Mouse (Mus musculus) heart, embryonic 10.5 days (tissue): Measurements from ENCODE around the gene Inhbc. TPM values are rescaled to one million over a fixed set of nuclear protein-coding genes. Genes with fewer than 3 reads are reported as not detected.
"Not testable (repeated sequence)": the region's sequence is repeated elsewhere in the genome, so short reads cannot be mapped to it uniquely, and the experiment has no call there.

Source experiments
- DNase-seq: peaks from one replicate; pipeline ENCODE4 v3.0.0-alpha.2; 2017; ENCODE audit warnings: low spot score
- H3K27ac ChIP-seq: fragments of 300-500 bp; sonication (generic); 2 replicates; pipeline ENCODE4 v1.5.1; 2016; ENCODE audit warnings: mild to moderate bottlenecking
- H3K27me3 ChIP-seq: fragments of 300-500 bp; sonication (generic); 2 replicates; pipeline ENCODE4 v1.6.1; 2016; ENCODE audit warnings: mild to moderate bottlenecking; ENCODE audit not compliant: poor library complexity, insufficient read depth, severe bottlenecking
- H3K36me3 ChIP-seq: fragments of 300-500 bp; sonication (generic); 2 replicates; pipeline ENCODE4 v1.6.1; 2016; ENCODE audit warnings: mild to moderate bottlenecking, moderate library complexity
- H3K4me1 ChIP-seq: fragments of 300-500 bp; sonication (generic); 2 replicates; pipeline ENCODE4 v1.6.1; 2016; ENCODE audit warnings: mild to moderate bottlenecking
- H3K4me3 ChIP-seq: fragments of 300-500 bp; sonication (generic); 2 replicates; pipeline ENCODE4 v1.5.1; 2016; ENCODE audit warnings: mild to moderate bottlenecking, moderate library complexity
- H3K9me3 ChIP-seq: fragments of 300-500 bp; sonication (generic); 2 replicates; pipeline ENCODE4 v1.6.1; 2016; ENCODE audit warnings: mild to moderate bottlenecking, moderate library complexity
- WGBS: fragments of 180-500 bp; shearing (Covaris S2); methylation state at CpG from one replicate; pipeline ENCODE4 v1.1.7; 2016; 5-methylcytosine and 5-hydroxymethylcytosine counted together
- polyA plus RNA-seq: library from polyadenylated mRNA; unstranded; fragments of >200 nt; fragmentation: Nextera tagmentation; extraction: Ambion mirVana; gene quantifications from 2 replicates; pipeline ENCODE4 v1.2.1, GENCODE M21; 2016

The Inhbc gene
- polyA plus RNA-seq, 1 experiment from 2014 or later = 0.31 TPM

- Histone ChIP-seq H3K4me3 (no peak overlapping the region), H3K36me3 (no peaks in the 10 kb centered on the region), H3K27me3 (peaks cover 24% of the 10 kb centered on the region), H3K4me1 (peaks cover 9% of the 10 kb centered on the region; the same call in 1 of the 2 replicates), H3K27ac (no peak overlapping the region), H3K9me3 (no peaks in the 10 kb centered on the region)
- no peak for DNase-seq
- 50% methylated on average over 4 of the region's 4 CpGs for WGBS
Observed at GRCm38 (mm10) chr10:127318009-127318408, 52.2 kb downstream of the Inhbc start.

GRCm38 (mm10) chr10:127317277-127317676 lies 53.0 kb downstream of the Inhbc start:
- Histone ChIP-seq H3K27ac (no peak overlapping the region), H3K4me1 (0 out of 2 replicates have a peak, but pooled peaks cover 3% of the 10 kb centered on the region)
- WGBS = 78% methylated on average over 2 of the region's 2 CpGs

GRCm38 (mm10) chr10:127314950-127315349 lies 55.3 kb downstream of the Inhbc start:
- not testable (repeated sequence) for H3K4me1 ChIP-seq, H3K36me3 ChIP-seq, H3K27me3 ChIP-seq, H3K9me3 ChIP-seq, DNase-seq, H3K27ac ChIP-seq, H3K4me3 ChIP-seq
- 62% methylated on average over 1 of the region's 1 CpGs for WGBS

More at GRCm38 (mm10) chr10:127317277-127317676, 53.0 kb downstream of the Inhbc start:
- H3K9me3 ChIP-seq = no peaks in the 10 kb centered on the region
- H3K27me3 ChIP-seq = peaks cover 17% of the 10 kb centered on the region
- no peak for DNase-seq
- H3K4me3 ChIP-seq = no peak overlapping the region
- H3K36me3 ChIP-seq = no peaks in the 10 kb centered on the region

- peaks cover 16% of the 10 kb centered on the region for H3K36me3 ChIP-seq
- DNase-seq, H3K4me3 ChIP-seq, H3K4me1 ChIP-seq, H3K27ac ChIP-seq, H3K9me3 ChIP-seq, H3K27me3 ChIP-seq: not testable (repeated sequence)
- 86% methylated on average over 5 of the region's 5 CpGs for WGBS
Observed at GRCm38 (mm10) chr10:127313516-127313915, 56.7 kb downstream of the Inhbc start.

- WGBS = 72% methylated on average over 4 of the region's 4 CpGs
- H3K36me3 ChIP-seq = peaks cover 22% of the 10 kb centered on the region
- H3K27ac ChIP-seq = no peak overlapping the region
- H3K4me3 ChIP-seq = no peak overlapping the region
- no peaks in the 10 kb centered on the region for H3K9me3 ChIP-seq
- H3K4me1 ChIP-seq = peaks cover 10% of the 10 kb centered on the region
- no peaks in the 10 kb centered on the region; the same call in 1 of the 2 replicates for H3K27me3 ChIP-seq
- DNase-seq = no peak
Observed at GRCm38 (mm10) chr10:127312858-127313257, 57.4 kb downstream of the Inhbc start.

- Histone ChIP-seq H3K9me3 (no peaks in the 10 kb centered on the region), H3K27me3 (no peaks in the 10 kb centered on the region), H3K4me3 (peak overlapping the region; percentile 77), H3K4me1 (peaks cover 10% of the 10 kb centered on the region), H3K27ac (peak overlapping the region; percentile 91), H3K36me3 (peaks cover 28% of the 10 kb centered on the region)
- WGBS = 2% methylated on average over 4 of the region's 4 CpGs
- DNase-seq = peak; percentile 92
Observed at GRCm38 (mm10) chr10:127312356-127312676, 57.9 kb downstream of the Inhbc start.

GRCm38 (mm10) chr10:127311476-127312355 lies 58.5 kb downstream of the Inhbc start, which contains the start of gene Mars:
Mars (minus strand) TSS chr10:127311786.
- DNase-seq = peak; percentile 97
- H3K4me1 ChIP-seq = peaks cover 10% of the 10 kb centered on the region
- no peaks in the 10 kb centered on the region for H3K27me3 ChIP-seq
- no peaks in the 10 kb centered on the region for H3K9me3 ChIP-seq
- peak within 1 kb of the TSS; percentile 91 for H3K27ac ChIP-seq
- peaks cover 34% of the 10 kb centered on the region for H3K36me3 ChIP-seq
- H3K4me3 ChIP-seq = peak within 1 kb of the TSS; percentile 77
- under 1% methylated on average over 65 of the region's 65 CpGs for WGBS

- Histone ChIP-seq H3K9me3 (no peaks in the 10 kb centered on the region), H3K36me3 (peaks cover 43% of the 10 kb centered on the region), H3K27ac (peak overlapping the region; percentile 91), H3K4me1 (peaks cover 10% of the 10 kb centered on the region), H3K4me3 (peak overlapping the region; percentile 77), H3K27me3 (no peaks in the 10 kb centered on the region)
- 35% methylated on average over 23 of the region's 23 CpGs for WGBS
- peak; percentile 85 for DNase-seq
Observed at GRCm38 (mm10) chr10:127310523-127311475, 59.4 kb downstream of the Inhbc start.

GRCm38 (mm10) chr10:127309167-127309566 lies 61.1 kb downstream of the Inhbc start:
- not testable (repeated sequence) for H3K4me3 ChIP-seq, H3K27me3 ChIP-seq, H3K27ac ChIP-seq, H3K9me3 ChIP-seq, H3K4me1 ChIP-seq, DNase-seq
- WGBS = 83% methylated on average over 3 of the region's 3 CpGs
- H3K36me3 ChIP-seq = peaks cover 59% of the 10 kb centered on the region

Other genes starting within 250 kb of the Inhbc start
- gene Os9, start 249.3 kb downstream of the Inhbc start, polyA plus RNA-seq = 44.4 and 48.8 TPM in 2 replicates
- gene B4galnt1, start 205.2 kb downstream of the Inhbc start, polyA plus RNA-seq = 1.5 and 3.6 TPM in 2 replicates
- gene Slc26a10, start 189.8 kb downstream of the Inhbc start, polyA plus RNA-seq = 9.2 and 12.9 TPM in 2 replicates
- 21.4 and 28.8 TPM in 2 replicates for gene Arhgef25, start 180.3 kb downstream of the Inhbc start, polyA plus RNA-seq
- 78.4 and 91.4 TPM in 2 replicates for gene Dtx3, start 174.7 kb downstream of the Inhbc start, polyA plus RNA-seq
- 27.9 and 29.3 TPM in 2 replicates for gene Pip4k2c, start 158.8 kb downstream of the Inhbc start, polyA plus RNA-seq
- gene Kif5a, start 107.1 kb downstream of the Inhbc start, polyA plus RNA-seq = 0.41 and 1.4 TPM in 2 replicates
- 155 and 167 TPM in 2 replicates for gene Dctn2, start 104.1 kb downstream of the Inhbc start, polyA plus RNA-seq
- 11.3 and 16.9 TPM in 2 replicates for gene Mbd6, start 81.4 kb downstream of the Inhbc start, polyA plus RNA-seq
- gene Mars, start 58.6 kb downstream of the Inhbc start, polyA plus RNA-seq = 119 and 140 TPM in 2 replicates
- 0.87 and 3.1 TPM in 2 replicates for gene Arhgap9, start 48.5 kb downstream of the Inhbc start, polyA plus RNA-seq
- gene Gli1, start 28.5 kb downstream of the Inhbc start, polyA plus RNA-seq = 0.91 and 4.8 TPM in 2 replicates
- 0.04 TPM in 1 of 2 replicates, not detected in the other for gene Inhbe, start 16.0 kb downstream of the Inhbc start, polyA plus RNA-seq
- gene R3hdm2, start 9.9 kb upstream of the Inhbc start, polyA plus RNA-seq = 30.7 and 33.3 TPM in 2 replicates
- 0.22 and 0.84 TPM in 2 replicates for gene Stac3, start 131.3 kb upstream of the Inhbc start, polyA plus RNA-seq
- 7.8 and 9.0 TPM in 2 replicates for gene Ndufa4l2, start 144.5 kb upstream of the Inhbc start, polyA plus RNA-seq
- 101 and 126 TPM in 2 replicates for gene Shmt2, start 152.0 kb upstream of the Inhbc start, polyA plus RNA-seq
- gene Nxph4, start 164.1 kb upstream of the Inhbc start, polyA plus RNA-seq = 0.16 and 0.33 TPM in 2 replicates